Mouse (Mus musculus) forebrain, embryonic 16.5 days (tissue): ENCODE results near the gene Kcnip3. TPM values are rescaled to one million over a fixed set of nuclear protein-coding genes. Genes with fewer than 3 reads are reported as not detected.

ENCODE experiments used
- ATAC-seq: fragments of 200-750 bp; cut with Nextera tagmentation; 2 replicates; pipeline ENCODE4 v1.8.0; 2017; ENCODE audit warnings: mild to moderate bottlenecking, moderate library complexity
- H3K27ac ChIP-seq: fragments of 300-500 bp; sonication (generic); 2 replicates; pipeline ENCODE4 v1.5.1; 2014; ENCODE audit warnings: low read length, control low read depth
- H3K27me3 ChIP-seq: fragments of 300-500 bp; sonication (generic); replicated peaks from 2 replicates; pipeline ENCODE4 v1.6.1; 2014; ENCODE audit warnings: low read length; ENCODE audit not compliant: control insufficient read depth, insufficient read depth
- H3K36me3 ChIP-seq: fragments of 300-500 bp; sonication (generic); 2 replicates; pipeline ENCODE4 v1.6.1; 2014; ENCODE audit not compliant: control insufficient read depth, insufficient read depth
- H3K4me1 ChIP-seq: fragments of 300-500 bp; sonication (generic); replicated peaks from 2 replicates; pipeline ENCODE4 v1.6.1; 2014; ENCODE audit warnings: low read length; ENCODE audit not compliant: control insufficient read depth, insufficient read depth
- H3K4me2 ChIP-seq: fragments of 300-500 bp; sonication (generic); 2 replicates; pipeline ENCODE4 v1.6.1; 2014; ENCODE audit warnings: mild to moderate bottlenecking, low read length, control low read depth
- H3K4me3 ChIP-seq: fragments of 300-500 bp; sonication (generic); replicated peaks from 2 replicates; pipeline ENCODE4 v1.5.1; 2014; ENCODE audit warnings: mild to moderate bottlenecking, low read length, control low read depth
- H3K9ac ChIP-seq: fragments of 300-500 bp; sonication (generic); replicated peaks from 2 replicates; pipeline ENCODE4 v1.6.1; 2014; ENCODE audit warnings: low read depth, low read length, control low read depth
- H3K9me3 ChIP-seq: fragments of 300-500 bp; sonication (generic); 2 replicates; pipeline ENCODE4 v1.6.1; 2016; ENCODE audit warnings: low read length; ENCODE audit not compliant: control insufficient read depth
- WGBS: fragments of 180-500 bp; shearing (Covaris S2); extraction: QIAGEN DNeasy Blood & Tissue Kit; methylation state at CpG from one replicate; pipeline ENCODE4 v1.1.7; 2014; 5-methylcytosine and 5-hydroxymethylcytosine counted together
- polyA plus RNA-seq: library from polyadenylated mRNA; unstranded; fragments of >200 nt; fragmentation: Nextera tagmentation; extraction: Ambion mirVana; gene quantifications from 2 replicates; pipeline ENCODE4 v1.2.1, GENCODE M21; 2015

Kcnip3 gene
- polyA plus RNA-seq, 1 experiment from 2014 or later: 9.9 TPM

- H3K36me3 ChIP-seq: no peaks in the 10 kb centered on the region
- H3K4me2 ChIP-seq: no peak overlapping the region
- no peak overlapping the region for H3K27ac ChIP-seq
- H3K27me3 ChIP-seq: peaks cover 33% of the 10 kb centered on the region
- no peak overlapping the region for H3K4me3 ChIP-seq
- no peaks in the 10 kb centered on the region; the same call in 1 of the 2 replicates for H3K4me1 ChIP-seq
- 60% methylated on average over 3 of the region's 3 CpGs for WGBS
- ATAC-seq: no peak
- H3K9ac ChIP-seq: no peak overlapping the region
- no peaks in the 10 kb centered on the region for H3K9me3 ChIP-seq
Observed at GRCm38 (mm10) chr2:127537548-127537947, 15.7 kb upstream of the Kcnip3 start.

GRCm38 (mm10) chr2:127535363-127535762 is 13.5 kb upstream of the Kcnip3 start:
- H3K9me3 ChIP-seq: no peaks in the 10 kb centered on the region
- H3K4me3 ChIP-seq: no peak overlapping the region
- H3K36me3 ChIP-seq: no peaks in the 10 kb centered on the region
- WGBS: 77% methylated on average over 9 of the region's 9 CpGs
- no peaks in the 10 kb centered on the region for H3K4me1 ChIP-seq
- peaks cover 14% of the 10 kb centered on the region for H3K27me3 ChIP-seq
- H3K9ac ChIP-seq: no peak overlapping the region
- H3K27ac ChIP-seq: no peak overlapping the region
- H3K4me2 ChIP-seq: no peak overlapping the region
- no peak for ATAC-seq

GRCm38 (mm10) chr2:127532379-127532778 is 10.5 kb upstream of the Kcnip3 start:
- no peaks in the 10 kb centered on the region for H3K9me3 ChIP-seq
- 0 out of 2 replicates have a peak, but pooled peaks cover 3% of the 10 kb centered on the region for H3K27me3 ChIP-seq
- H3K4me2 ChIP-seq: no peak overlapping the region
- no peak overlapping the region for H3K27ac ChIP-seq
- no peak overlapping the region for H3K9ac ChIP-seq
- WGBS: 16% methylated on average over 9 of the region's 9 CpGs
- no peak overlapping the region for H3K4me3 ChIP-seq
- H3K36me3 ChIP-seq: no peaks in the 10 kb centered on the region
- no peak for ATAC-seq
- H3K4me1 ChIP-seq: no peaks in the 10 kb centered on the region

GRCm38 (mm10) chr2:127531592-127531991 is 9.7 kb upstream of the Kcnip3 start:
- H3K4me1 ChIP-seq: no peaks in the 10 kb centered on the region
- H3K27ac ChIP-seq: no peak overlapping the region
- ATAC-seq: no peak
- WGBS: 90% methylated on average over 2 of the region's 2 CpGs
- no peak overlapping the region for H3K4me3 ChIP-seq
- H3K27me3 ChIP-seq: 0 out of 2 replicates have a peak, but pooled peaks cover 3% of the 10 kb centered on the region
- H3K4me2 ChIP-seq: no peak overlapping the region
- H3K9me3 ChIP-seq: no peaks in the 10 kb centered on the region
- H3K36me3 ChIP-seq: no peaks in the 10 kb centered on the region
- no peak overlapping the region for H3K9ac ChIP-seq

GRCm38 (mm10) chr2:127530418-127530817 is 8.5 kb upstream of the Kcnip3 start:
- no peaks in the 10 kb centered on the region for H3K9me3 ChIP-seq
- H3K27me3 ChIP-seq: 0 out of 2 replicates have a peak, but pooled peaks cover 3% of the 10 kb centered on the region
- H3K27ac ChIP-seq: no peak overlapping the region
- no peak overlapping the region for H3K4me3 ChIP-seq
- no peak overlapping the region for H3K9ac ChIP-seq
- no peak for ATAC-seq
- 83% methylated on average over 3 of the region's 3 CpGs for WGBS
- no peak overlapping the region for H3K4me2 ChIP-seq
- H3K36me3 ChIP-seq: no peaks in the 10 kb centered on the region
- no peaks in the 10 kb centered on the region for H3K4me1 ChIP-seq

- no peak overlapping the region for H3K27ac ChIP-seq
- H3K4me3 ChIP-seq: no peak overlapping the region
- WGBS: 82% methylated on average over 3 of the region's 3 CpGs
- H3K9me3 ChIP-seq: no peaks in the 10 kb centered on the region
- H3K9ac ChIP-seq: no peak overlapping the region
- no peaks in the 10 kb centered on the region for H3K27me3 ChIP-seq
- H3K36me3 ChIP-seq: no peaks in the 10 kb centered on the region
- ATAC-seq: no peak
- H3K4me2 ChIP-seq: no peak overlapping the region
- H3K4me1 ChIP-seq: peaks cover 27% of the 10 kb centered on the region
Observed at GRCm38 (mm10) chr2:127525004-127525775, 3.3 kb upstream of the Kcnip3 start.

- Histone ChIP-seq H3K9me3 (no peaks in the 10 kb centered on the region), H3K27me3 (no peaks in the 10 kb centered on the region), H3K4me3 (no peak overlapping the region), H3K4me2 (no peak overlapping the region), H3K36me3 (no peaks in the 10 kb centered on the region), H3K4me1 (peaks cover 37% of the 10 kb centered on the region), H3K27ac (no peak overlapping the region), H3K9ac (no peak overlapping the region)
- ATAC-seq: no peak
- 51% methylated on average over 7 of the region's 7 CpGs for WGBS
Observed at GRCm38 (mm10) chr2:127523950-127524729, 2.2 kb upstream of the Kcnip3 start.

GRCm38 (mm10) chr2:127521172-127522005 is 505 bp downstream of the Kcnip3 start:
- WGBS: under 1% methylated on average over 18 of the region's 18 CpGs
- peaks cover 54% of the 10 kb centered on the region for H3K4me1 ChIP-seq
- peak overlapping the region; percentile 69 for H3K9ac ChIP-seq
- no peaks in the 10 kb centered on the region for H3K36me3 ChIP-seq
- H3K27ac ChIP-seq: peak overlapping the region; percentile 89
- peak overlapping the region; percentile 71 for H3K4me2 ChIP-seq
- H3K27me3 ChIP-seq: no peaks in the 10 kb centered on the region
- peak overlapping the region; percentile 55 for H3K4me3 ChIP-seq
- no peaks in the 10 kb centered on the region for H3K9me3 ChIP-seq
- ATAC-seq: peak; percentile 68

GRCm38 (mm10) chr2:127520123-127520522 is 1.8 kb downstream of the Kcnip3 start:
- Histone ChIP-seq H3K27me3 (no peaks in the 10 kb centered on the region), H3K9ac (peak overlapping the region; percentile 22; the same call in 1 of the 2 replicates), H3K9me3 (no peaks in the 10 kb centered on the region), H3K27ac (no peak overlapping the region), H3K36me3 (no peaks in the 10 kb centered on the region), H3K4me3 (peak overlapping the region; percentile 55), H3K4me2 (peak overlapping the region; percentile 71), H3K4me1 (peaks cover 54% of the 10 kb centered on the region)
- no peak for ATAC-seq
